Mouse (Mus musculus) brain, embryonic 14.5 days (tissue): Measurements from ENCODE around the gene Gmpr2.

Experiments used
- CTCF ChIP-seq: fragments of 200-500 bp; IDR thresholded peaks from 2 replicates; pipeline ENCODE4 v1.5.1; 2012; ENCODE audit warnings: inconsistent platforms, mild to moderate bottlenecking, moderate library complexity, borderline replicate concordance; ENCODE audit not compliant: insufficient read depth, insufficient read length; ENCODE audit errors: extremely low read depth
- POLR2A ChIP-seq: fragments of 200-500 bp; IDR thresholded peaks from 2 replicates; pipeline ENCODE4 v1.6.1; 2012; ENCODE audit warnings: mild to moderate bottlenecking, inconsistent platforms, borderline replicate concordance; ENCODE audit not compliant: poor library complexity, insufficient read depth, insufficient read length, severe bottlenecking; ENCODE audit errors: extremely low read depth

DNA sequence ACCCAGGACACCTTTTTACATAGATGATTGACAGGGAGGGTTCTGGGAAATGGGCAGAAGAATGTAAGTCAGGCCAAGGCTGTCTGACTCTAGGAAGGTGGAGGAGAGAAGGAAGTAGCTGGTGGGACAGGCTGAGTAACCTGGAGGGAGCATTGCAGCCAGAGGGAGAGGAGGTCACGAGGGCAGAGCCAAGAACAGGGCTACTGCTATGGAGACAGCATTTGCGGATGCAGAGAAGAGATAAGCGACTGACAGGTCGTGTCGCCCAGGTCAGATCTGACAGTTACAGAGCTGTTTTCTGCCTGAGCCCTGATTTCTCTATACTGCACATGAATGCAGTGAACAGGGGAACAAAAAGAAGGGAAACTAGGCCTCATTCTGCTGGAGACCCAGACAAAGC, 35.7 kb downstream of the Gmpr2 start:
- TF ChIP-seq POLR2A: no peak
- TF ChIP-seq CTCF: no peak
